Mouse (Mus musculus): Measurements from ENCODE around the gene Olfr1426.

DNA sequence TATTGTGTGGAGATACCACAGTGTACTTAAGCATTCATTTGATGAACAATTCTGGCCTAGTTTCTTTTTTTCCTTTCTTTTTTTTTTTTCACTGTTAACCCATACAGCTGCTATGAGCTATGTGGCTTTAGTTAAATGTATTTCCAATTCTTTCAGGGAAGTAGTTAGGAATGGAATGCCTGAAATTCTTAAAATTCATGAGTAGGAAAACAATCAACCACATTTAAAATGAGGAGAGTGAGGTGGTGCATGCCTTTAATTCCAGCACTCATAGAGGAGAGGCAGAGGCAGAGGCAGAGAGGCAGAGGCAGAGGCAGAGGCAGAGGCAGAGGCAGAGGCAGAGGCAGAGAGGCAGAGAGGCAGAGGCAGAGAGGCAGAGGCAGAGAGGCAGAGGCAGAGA is 54.1 kb downstream of the Olfr1426 start:
- TF ChIP-seq CTCF (IDR thresholded peaks at IDR 0.05): no peak
- no peak for TF ChIP-seq POLR2A (IDR thresholded peaks at IDR 0.05; ENCODE audit: insufficient read depth, low read depth, low read length)
- no peak for TF ChIP-seq EP300 (IDR thresholded peaks at IDR 0.05; ENCODE audit: insufficient read depth, low read depth, low read length)
